Mouse (Mus musculus) embryonic fibroblast, embryonic 13.5 days (primary cell): ENCODE measurements around the gene Nrxn1. TPM values are rescaled to one million over a fixed set of nuclear protein-coding genes. Genes with fewer than 3 reads are reported as not detected.

ENCODE experiments used
- H3K27ac ChIP-seq: 2 replicates; pipeline ENCODE4 v1.5.1; 2012; ENCODE audit warnings: low read length, control low read depth, inconsistent platforms; ENCODE audit not compliant: insufficient read depth
- H3K4me1 ChIP-seq: 2 replicates; pipeline ENCODE4 v1.6.1; 2011; ENCODE audit warnings: low read length; ENCODE audit not compliant: control insufficient read depth, insufficient read depth
- H3K4me3 ChIP-seq: 2 replicates; pipeline ENCODE4 v1.5.1; 2011; ENCODE audit warnings: mild to moderate bottlenecking, control low read depth, low read length; ENCODE audit not compliant: insufficient read depth
- CTCF ChIP-seq: IDR thresholded peaks from 2 replicates; pipeline ENCODE4 v1.5.1; 2011; ENCODE audit warnings: mild to moderate bottlenecking, control low read depth, low read length, moderate library complexity, borderline replicate concordance; ENCODE audit not compliant: insufficient read depth
- POLR2A ChIP-seq: IDR thresholded peaks from 2 replicates; pipeline ENCODE4 v1.6.1; 2011; ENCODE audit warnings: low read depth, mild to moderate bottlenecking, control low read depth, low read length, moderate library complexity
- polyA plus RNA-seq: library from polyadenylated mRNA; stranded (reverse); fragments of >200 nt; gene quantifications from 2 replicates; pipeline ENCODE4 v1.2.4, GENCODE M21; 2011; ENCODE audit warnings: low read depth; ENCODE audit not compliant: missing spikeins, insufficient read length

Nrxn1 gene
- polyA plus RNA-seq, 1 experiment: 1.3 TPM

DNA sequence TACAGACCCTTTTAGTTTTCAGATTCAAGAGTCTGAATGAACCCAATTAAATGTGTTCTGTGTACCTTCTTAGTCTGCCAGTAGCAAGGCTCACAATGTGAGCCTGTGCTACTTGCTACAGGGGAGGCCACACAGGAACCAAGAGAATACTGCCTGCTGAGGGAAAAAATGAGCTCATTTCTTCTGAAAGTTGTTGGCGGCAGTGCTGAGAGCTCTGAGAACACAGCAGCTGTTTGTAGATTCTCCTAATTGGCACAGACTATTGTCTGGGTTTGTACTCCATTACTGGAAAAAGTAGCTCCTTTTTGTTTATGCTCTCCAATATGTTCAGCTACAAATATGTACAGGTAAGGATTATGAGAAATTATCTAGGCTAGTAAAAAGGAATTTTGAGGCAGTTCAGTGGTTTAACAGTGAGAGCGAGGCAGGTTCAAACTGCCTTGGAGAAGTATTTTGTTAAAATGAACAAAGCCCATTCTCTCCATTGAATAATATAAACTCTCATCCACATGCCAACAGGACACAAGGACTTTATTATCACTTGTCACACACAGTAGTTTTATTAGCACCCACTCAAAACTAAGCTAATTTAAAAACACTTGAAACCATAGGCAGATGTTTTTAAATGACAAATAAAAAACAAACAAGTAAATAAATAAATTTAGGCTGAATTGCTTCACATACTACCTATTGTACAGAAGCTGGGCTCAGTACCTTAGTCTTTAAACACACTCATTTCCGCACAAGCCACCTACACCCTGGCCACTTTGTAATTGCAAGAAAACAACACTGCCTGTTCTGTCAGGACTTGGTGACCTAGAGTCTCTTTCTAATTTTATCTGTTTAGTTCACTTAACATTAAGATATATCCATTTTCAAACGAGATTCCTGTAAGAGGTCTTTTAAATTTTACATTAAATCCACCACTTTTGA is 200.3 kb downstream of the Nrxn1 start:
- TF ChIP-seq CTCF (no peak), POLR2A (no peak)
- Histone ChIP-seq H3K27ac (no peak overlapping the region), H3K4me1 (no peaks in the 10 kb centered on the region), H3K4me3 (no peak overlapping the region)

DNA sequence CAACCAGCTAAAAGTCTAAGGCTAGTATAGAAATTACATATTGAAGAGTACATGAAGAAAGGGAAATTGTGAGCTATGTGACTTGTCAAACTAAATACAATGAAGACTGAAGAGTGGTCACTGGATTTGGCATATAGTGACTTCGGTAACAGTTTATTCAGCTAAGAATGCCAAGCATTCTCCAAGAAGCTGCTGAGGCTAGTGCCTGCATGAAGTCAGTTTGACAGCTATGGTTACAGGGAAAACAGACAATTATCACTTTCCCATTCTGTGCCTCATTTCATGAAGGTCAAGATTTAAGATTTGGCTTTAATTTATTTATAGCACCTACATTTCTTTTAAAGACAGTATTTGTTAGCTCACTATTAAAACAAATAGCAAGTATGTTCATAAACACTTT is 201.2 kb downstream of the Nrxn1 start:
- TF ChIP-seq POLR2A (no peak), CTCF (no peak)
- Histone ChIP-seq H3K4me1 (no peaks in the 10 kb centered on the region), H3K4me3 (no peak overlapping the region), H3K27ac (no peak overlapping the region)

DNA sequence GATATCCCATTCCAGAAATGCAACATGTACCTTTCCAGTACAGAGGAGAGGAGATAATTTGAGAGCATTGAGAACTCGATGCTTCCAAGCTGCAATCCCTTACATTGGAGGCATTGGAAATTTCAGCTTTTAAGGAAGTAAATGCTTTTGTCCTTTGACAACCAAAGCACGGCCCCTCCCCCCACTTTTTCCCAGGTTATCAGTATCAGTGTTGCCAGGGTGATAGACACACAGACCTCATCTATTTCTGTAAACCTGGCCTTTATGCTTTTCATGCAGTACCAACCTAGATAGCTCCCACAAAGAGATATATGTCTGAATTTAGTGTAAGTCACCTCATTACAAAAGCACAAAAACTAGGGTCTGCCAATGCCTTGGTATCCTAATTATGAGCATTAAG is 235.6 kb downstream of the Nrxn1 start:
- no peak overlapping the region for H3K4me3 ChIP-seq
- H3K27ac ChIP-seq: no peak overlapping the region
- TF ChIP-seq CTCF (no peak), POLR2A (no peak)
- no peaks in the 10 kb centered on the region for H3K4me1 ChIP-seq

DNA sequence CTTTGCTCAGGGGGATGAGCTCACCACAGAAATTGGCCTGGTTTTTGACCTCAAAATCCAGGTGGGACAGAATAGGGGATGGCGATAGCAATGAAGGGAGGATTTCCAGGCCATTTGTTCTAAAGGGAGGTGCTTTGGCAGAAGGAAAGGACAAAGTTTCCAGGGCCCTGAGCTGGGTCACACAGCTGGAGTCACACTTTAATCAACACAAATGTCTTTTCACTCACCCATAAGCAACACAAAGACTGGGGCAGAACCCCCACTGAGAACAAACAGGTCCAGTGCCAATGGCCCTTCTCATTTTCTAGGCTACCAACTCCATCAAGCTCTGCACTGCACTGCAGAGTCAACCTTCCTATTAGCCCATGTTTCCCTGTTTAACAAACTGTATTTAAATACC is 249.0 kb downstream of the Nrxn1 start:
- TF ChIP-seq POLR2A: no peak
- TF ChIP-seq CTCF: no peak
- no peak overlapping the region for H3K4me3 ChIP-seq
- no peaks in the 10 kb centered on the region for H3K4me1 ChIP-seq
- no peak overlapping the region for H3K27ac ChIP-seq

DNA sequence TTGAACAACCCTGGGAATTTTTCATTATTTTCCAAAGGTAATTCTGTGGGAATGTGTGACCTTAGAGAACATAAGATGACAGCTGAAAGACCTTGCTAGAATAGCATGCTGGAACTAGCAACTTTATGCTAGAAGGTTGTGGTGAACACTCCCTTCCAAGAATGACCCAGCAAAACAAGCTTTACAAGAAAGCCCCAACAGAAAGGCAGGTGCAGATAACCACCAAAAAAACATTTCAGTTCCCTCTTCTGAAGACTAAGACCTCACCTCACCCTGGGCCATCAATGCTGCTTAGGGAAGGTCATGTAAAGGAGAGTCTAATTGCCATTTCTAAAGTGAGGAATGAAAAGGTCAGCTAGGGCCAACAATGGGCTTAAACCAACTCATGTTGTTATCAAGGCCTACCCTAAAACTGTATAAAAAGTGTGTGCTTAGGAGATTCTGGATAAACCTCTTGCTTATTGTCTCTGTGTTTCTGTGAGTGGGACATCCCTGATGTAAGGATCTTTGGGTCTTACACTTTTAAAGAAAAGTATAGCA is 249.7 kb downstream of the Nrxn1 start:
- Histone ChIP-seq H3K4me1 (no peaks in the 10 kb centered on the region), H3K4me3 (no peak overlapping the region), H3K27ac (no peak overlapping the region)
- TF ChIP-seq POLR2A (no peak), CTCF (no peak)

DNA sequence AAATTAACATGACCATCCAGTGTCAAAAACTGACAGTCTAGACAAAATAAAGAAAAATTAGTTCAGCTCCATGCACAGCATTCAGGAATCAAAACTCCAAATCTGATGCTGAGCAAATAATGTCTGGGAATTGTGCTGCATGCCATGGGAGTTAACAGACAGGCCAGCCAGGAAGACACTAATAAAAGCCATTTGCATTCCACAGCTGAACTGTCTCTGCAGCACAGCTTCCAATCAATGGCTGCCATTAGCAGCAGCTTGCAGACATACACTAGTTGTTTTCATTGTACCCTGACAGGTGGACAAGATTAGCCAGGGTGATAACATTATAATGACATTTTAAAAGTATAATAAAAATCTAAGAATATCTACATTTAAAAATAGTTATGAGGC is 255.9 kb downstream of the Nrxn1 start:
- H3K4me1 ChIP-seq: no peaks in the 10 kb centered on the region
- TF ChIP-seq CTCF: no peak
- TF ChIP-seq POLR2A: no peak

DNA sequence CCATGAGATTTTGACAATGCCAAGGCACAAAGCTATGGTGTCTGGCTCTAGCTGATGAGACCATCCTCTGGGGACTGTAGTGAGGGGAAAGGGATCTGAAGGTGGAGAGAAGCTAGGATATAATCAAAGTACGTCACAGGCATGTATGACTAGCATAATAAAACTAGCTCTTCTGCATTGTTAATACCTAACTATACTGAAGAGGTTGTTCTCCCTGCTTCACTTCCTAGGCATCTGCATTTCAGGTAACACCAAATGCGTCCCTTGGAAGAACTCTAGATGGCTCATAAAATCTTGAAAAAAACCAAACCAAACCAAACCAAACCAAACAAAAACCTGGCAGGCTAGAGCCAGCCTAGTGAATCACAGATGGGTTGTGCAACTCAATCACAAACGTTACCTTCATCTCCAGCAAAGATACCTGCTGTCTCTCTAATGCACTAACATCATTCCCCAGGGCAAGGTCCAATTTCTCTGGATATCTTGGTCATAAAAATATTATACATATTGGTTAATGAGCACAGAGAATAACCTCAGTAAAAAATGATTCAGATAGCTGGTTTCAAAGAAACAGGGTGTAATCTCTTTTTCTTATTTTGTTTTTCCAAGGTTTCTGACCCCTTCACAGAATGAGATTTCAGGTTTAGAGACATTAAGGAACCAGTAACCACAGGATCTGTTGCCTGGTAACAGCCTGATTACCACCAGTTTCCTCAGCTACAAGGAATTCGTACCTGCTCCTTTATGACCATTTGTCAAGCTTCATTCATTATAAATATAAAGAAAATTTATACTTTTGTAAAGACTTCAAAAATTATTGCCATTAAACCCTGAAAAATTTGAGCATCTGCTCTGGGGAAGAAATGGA is 256.5 kb downstream of the Nrxn1 start:
- no peaks in the 10 kb centered on the region for H3K4me1 ChIP-seq
- TF ChIP-seq CTCF (no peak), POLR2A (no peak)
- no peak overlapping the region for H3K4me3 ChIP-seq

More for the DNA sequence above, 255.9 kb downstream of the Nrxn1 start:
- Histone ChIP-seq H3K27ac (no peak overlapping the region), H3K4me3 (no peak overlapping the region)

DNA sequence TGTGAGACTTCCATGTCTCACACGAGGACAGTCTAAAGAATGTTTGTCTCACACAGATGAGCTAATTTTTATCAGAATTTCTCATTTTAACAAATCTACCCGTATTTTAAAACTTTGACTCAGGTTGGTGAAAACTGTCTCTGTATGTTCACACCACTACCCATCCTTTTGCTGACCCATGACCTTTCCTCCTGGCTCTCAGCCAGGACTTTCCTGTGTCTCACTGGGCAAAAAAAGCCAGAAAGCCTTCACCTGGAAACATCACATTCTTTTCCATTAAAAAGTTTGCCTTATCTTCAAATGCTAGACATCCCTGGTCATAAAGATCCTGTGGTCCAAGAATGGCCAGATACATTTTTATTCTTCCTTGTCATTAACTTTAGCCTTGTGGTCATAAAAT is 274.5 kb downstream of the Nrxn1 start:
- no peak overlapping the region for H3K27ac ChIP-seq
- peaks cover 2% of the 10 kb centered on the region; the same call in 1 of the 2 replicates for H3K4me1 ChIP-seq
- TF ChIP-seq CTCF: no peak
- TF ChIP-seq POLR2A: no peak
- no peak overlapping the region for H3K4me3 ChIP-seq

More for the DNA sequence above, 256.5 kb downstream of the Nrxn1 start:
- H3K27ac ChIP-seq: no peak overlapping the region

DNA sequence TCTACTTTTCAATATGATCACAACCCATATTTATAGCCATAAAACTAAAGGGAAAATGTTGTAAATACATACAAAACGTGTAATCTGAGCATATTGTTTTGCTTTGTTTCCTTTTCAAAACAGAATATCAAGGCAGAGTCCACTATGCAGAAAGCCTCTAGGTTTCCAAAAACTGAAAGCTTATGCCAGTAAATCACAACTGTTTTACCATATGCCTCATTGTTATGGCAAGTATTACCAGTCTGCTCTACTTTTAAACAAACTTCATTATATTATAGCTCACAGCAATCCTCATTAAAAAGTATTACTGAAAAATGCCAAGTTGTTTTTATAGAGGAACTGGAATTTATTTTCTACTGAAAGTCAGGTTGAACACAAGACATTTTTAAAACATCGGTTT is 275.0 kb downstream of the Nrxn1 start:
- Histone ChIP-seq H3K4me3 (no peak overlapping the region), H3K27ac (no peak overlapping the region), H3K4me1 (peaks cover 2% of the 10 kb centered on the region; the same call in 1 of the 2 replicates)
- TF ChIP-seq POLR2A (no peak), CTCF (no peak)
